Mouse (Mus musculus): Measurements from ENCODE around the gene Slc7a15.
"Not testable (repeated sequence)": the region's sequence is repeated elsewhere in the genome, so short reads cannot be mapped to it uniquely, and the experiment has no call there.

Gene Slc7a15

DNA sequence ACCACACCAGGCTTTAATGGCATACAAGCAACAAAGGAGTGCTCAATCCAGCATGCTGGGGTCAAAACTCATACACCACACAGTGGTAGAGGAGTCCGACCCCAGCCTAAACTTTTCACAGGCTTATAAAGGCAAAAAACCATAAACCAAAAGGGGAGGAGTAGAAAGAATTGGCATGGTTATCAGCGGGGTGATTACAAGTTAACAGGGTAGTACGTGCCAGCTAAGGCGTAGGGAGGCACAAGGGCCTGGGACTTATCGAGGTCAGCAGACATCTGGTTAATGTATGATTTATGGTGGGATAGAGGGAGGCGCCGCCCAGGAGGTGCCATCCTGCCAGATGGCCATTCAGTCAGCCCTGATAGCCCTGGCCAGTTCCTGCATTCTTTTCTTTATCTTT, at the start of gene Slc7a15:
Gene Slc7a15, minus strand, starts transcription at position 101 of the 400 bp plus-strand sequence.
- DNase-seq (ENCODE audit: low spot score), result not testable (repeated sequence)

DNA sequence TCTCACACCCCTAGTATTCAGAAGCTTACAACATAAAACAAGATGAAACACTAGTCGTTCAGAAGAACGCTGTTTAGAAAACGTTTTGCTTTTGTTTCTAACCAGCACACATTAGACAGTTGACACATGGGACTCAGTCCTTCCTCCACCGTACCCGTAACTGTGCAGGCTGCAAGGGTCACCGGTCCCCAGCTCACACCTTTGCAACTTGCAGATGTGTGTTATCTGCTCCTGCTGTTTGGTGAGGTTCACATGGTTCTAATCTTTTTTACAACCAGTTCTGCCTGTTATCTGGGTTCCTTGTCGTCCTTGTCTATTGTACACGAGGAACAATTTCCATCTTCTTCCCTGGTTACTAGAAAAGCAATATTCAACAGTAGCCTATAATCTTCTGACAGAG, 49.3 kb upstream of the Slc7a15 start:
- not testable (repeated sequence) for DNase-seq (ENCODE audit: low spot score)

DNA sequence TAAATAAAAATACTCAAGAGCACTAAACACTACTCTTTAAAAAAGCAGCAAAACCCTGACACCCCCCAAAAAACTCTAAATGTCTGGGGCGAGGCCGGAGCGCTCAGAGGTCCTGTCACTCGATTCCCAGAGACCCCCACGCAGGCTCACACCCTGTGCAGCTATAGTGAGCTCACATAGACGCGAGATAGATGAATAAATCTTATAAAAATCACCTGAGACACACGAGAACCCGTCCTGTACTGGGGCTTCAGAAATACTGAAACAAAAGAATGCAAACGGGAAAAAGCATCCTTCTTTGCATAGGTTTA, 42.5 kb upstream of the Slc7a15 start:
- no peak for DNase-seq (ENCODE audit: low spot score)

DNA sequence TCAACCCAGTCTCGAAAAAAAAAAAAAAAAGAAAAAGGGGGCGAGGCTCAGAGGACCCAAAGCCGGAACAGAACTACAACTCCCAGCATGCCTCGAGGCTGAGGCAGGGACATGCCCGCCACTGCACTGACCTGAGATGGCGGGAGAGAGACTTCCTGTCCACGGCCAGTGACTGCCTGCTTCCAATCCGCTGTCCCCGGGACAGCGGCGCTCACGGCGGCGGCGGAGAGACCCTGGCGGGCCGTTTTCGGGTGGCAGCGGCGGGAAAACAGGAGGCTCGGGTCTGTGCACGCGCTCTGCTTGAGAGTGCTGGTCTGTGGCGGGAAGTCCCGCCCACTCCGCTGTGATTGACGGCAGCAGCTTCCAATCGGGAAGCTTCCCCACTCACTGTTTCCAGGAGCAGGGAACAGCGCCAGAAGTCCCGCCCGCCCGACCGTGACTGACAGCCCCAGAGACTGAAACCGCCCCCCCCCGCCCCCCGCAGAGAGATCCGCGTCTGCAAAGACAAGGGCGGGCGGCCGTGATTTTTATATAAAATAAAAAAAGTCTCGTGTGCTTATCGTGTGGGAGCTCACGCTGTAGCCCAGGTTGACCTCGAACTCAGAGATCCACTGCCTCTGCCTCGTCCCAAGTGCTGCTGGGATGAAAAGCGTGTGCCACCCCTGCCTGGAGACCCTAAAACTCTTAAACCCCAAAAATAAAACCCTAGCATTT, 42.0 kb upstream of the Slc7a15 start:
- DNase-seq (ENCODE audit: low spot score), result peak; percentile 96

DNA sequence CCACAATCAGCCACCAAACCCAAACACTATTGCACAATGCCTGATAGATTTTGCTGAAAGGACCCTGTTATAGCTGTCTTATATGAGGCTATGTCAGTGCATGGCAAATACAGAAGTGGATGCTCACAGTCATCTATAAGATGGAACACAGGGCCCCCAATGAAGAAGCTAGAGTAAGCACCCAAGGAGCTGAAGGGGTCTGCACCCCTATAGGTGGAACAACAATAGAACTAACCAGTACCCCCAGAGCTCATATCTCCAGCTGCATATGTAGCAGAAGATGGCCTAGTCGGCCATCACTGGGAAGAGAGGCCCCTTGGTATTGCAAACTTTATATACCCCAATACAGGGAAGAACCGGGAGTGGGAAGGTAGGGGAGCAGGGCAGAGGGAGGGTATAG, 41.3 kb upstream of the Slc7a15 start:
- not testable (repeated sequence) for DNase-seq (ENCODE audit: low spot score)

DNA sequence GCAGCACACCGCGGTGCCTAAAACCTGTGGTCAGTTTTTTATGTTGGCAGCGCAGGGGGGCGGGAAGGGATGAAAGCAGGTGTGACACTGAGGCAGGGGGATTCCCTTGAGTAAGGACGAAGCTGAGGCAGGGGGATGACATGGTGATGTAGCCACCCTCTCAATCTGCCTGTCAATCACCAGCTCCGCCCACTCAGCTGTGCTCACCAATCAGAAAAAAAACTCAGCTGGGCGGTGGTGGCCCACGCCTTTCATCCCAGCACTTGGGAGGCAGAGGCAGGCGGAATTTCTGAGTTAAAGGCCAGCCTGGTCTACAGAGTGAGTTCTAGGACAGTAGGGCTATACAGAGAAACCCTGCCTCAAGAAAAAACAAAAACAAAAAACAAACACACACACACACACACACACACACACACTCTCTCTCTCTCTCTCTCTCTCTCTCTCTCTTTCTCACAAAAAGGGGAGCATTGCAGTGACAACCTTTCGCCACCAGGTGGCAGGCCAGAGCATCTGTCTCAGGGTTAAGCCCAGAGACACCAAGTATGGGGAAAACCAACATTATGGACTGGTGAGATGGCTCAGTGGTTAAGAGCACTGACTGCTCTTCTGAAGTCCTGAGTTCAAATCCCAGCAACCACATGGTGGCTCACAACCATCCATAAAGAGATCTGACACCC, 39.7 kb upstream of the Slc7a15 start:
- DNase-seq (ENCODE audit: low spot score), result peak; percentile 89

DNA sequence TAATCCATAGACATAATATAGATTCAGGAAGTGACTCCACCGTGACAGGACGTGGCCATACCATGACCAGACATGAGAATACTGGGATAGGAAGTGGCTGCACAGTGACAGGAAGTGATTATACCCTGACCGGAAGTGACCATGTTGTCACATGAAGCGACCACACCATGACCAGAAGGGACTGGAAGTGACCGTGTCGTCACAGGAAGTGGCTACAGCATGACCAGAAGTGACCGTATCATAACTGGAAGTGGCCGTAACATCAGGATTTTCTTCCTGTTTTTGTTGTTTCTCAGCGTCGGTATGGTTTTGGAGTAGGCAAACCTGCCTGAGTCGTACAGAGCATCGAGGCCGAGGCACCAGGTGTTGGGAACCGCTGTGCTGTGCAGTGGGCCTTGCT, 38.1 kb upstream of the Slc7a15 start:
- no peak for DNase-seq (ENCODE audit: low spot score)

DNA sequence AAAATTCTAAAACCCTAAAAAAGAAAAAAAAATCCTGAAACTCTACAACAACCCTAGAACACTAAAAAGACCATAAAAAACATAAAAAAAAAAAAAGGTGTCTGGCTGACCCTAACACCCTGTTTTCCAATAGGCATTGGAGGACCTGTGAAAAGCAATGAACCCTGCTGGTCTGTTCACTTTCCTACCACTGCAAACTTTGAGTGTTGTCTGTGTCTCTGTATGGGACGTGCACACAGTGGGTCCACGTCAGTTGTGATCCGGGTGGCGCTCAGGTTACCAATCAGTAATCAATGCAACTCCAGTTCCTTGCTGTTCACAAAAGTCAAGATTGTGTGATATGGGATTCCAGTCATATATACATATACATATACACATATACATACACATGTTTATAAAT, 36.7 kb upstream of the Slc7a15 start:
- no peak for DNase-seq (ENCODE audit: low spot score)

DNA sequence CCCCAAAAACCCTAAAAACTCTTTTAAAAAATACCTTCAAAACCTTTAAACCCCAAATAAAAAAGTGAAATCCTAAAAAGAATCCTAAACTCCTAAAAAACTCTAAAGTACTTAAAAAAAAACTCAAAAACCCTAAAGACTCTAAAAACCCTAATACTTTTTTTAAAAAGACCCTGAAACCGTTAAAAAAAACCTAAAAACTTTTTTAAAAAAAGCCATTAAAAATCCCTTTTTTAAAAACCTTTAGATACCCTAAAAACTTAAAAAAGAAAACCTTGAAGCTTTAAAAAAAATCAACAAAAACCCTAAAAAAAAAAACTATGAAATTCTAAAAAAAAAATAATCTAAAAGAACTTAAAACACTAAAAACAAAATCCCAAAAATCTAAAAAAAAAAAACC, 35.4 kb upstream of the Slc7a15 start:
- no peak for DNase-seq (ENCODE audit: low spot score)

DNA sequence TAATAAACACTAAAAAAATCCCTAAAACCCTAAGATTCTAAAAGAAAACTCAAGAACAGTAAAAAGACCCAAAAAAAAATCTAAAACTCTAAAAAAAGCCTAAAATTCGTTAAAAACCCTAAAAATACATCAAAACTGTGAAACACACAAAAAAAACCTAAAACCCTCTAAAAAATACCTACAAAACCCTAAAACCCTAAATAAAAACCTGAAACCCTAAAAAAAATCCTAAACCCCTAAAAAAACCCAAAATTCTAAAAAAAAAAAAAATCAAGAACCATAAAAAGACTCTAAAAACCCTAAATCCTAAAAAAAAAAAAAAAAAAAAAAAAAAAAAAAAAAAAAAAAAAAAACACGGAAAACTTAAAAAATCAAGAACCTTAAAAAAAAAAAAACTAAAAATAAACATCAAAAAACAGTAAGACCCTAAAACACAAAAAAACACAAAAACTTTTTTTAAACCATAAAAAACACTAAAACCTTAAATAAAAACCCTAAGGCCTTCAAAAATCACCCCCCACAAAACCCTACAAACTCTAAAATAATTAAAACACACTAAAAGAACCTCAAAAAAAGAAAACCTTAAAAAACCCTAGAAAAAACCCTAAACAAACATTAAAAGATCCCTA, 34.0 kb upstream of the Slc7a15 start:
- no peak for DNase-seq (ENCODE audit: low spot score)

DNA sequence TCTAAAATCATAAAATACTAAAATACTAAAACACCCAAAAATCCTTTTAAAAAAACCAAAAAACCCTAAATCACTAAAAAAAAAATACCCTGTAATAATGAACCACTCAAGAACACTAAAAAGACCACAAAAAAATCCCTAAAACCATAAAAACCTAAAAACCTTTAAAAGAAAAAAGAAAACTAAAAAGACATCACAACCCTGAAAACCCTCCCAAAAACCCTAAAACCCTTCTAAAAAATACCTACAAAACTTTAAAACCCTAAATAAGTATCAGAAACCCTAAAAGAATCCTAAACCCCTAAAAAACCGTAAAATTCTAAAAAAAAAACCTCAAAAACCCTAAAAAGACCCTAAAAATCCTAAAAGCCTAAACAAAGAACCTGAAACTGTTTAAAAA, 32.8 kb upstream of the Slc7a15 start:
- no peak for DNase-seq (ENCODE audit: low spot score)

DNA sequence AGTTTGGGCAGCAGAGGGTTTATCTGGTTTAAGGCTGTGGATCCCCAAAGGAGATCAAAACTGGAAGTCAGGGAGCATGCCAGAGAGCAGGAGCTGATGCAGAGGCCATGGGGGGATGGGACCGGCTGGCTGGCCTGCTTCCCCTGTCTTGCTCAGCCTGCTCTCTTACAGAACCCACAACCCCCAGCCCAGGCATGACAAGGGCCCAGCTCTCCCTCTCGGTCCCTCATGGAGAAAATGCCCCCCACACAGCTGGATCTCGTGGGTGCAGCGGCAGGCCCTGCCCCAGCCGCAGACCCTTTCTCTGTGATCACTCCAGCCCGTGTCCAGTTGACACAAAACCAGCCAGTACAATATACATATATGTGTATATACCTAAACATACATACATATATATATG, 30.7 kb upstream of the Slc7a15 start:
- no peak for DNase-seq (ENCODE audit: low spot score)

DNA sequence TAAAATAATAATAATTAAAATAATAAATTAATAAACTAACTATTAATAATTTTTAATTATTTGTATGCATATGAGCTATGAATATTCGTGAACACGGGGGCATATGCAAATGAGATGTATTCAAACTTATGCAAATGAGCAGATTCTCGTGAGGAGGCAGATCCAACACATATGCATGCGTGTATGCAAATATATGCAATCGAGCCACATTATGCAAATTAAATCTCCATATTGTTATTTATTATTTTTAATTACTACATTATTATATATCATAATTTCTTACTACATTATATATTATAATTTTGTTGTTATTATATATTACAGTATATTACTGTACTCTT, 21.8 kb upstream of the Slc7a15 start:
- no peak for DNase-seq (ENCODE audit: low spot score)

DNA sequence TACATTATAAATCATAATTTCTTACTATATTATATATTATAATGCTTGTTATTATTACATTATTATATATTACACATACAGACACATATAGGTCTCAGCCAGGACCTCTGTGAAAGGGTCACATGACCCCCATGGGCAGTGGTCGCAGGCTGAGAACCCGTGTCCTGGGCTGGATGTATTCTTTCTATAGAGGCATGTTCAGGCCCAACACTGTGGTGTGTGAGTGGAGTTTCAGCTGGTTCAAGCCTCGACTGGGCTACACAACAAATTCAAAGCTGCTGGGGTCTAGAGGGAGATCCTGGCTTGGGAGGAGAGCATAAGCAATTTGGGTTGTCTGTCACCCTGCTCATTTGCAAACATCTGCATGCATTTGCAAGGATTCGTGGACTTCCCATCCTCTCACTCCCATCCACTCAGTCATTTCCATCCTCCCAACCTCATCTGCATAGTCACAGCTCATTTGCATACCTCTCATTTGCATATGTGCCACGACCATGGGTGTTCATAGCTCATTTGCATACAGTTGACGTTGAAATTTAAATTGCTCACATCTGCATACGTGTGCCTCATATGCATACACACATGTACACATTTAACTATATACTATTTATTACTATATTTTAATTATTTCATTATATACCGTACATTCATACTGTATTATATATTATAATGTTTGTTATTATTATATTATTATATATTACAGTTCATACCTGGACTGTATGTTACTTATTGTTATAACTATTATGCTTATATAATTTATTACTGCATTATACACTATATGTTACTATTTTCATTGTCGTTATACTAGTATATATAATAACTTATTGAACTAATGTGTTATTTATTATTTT, 21.2 kb upstream of the Slc7a15 start:
- no peak for DNase-seq (ENCODE audit: low spot score)

DNA sequence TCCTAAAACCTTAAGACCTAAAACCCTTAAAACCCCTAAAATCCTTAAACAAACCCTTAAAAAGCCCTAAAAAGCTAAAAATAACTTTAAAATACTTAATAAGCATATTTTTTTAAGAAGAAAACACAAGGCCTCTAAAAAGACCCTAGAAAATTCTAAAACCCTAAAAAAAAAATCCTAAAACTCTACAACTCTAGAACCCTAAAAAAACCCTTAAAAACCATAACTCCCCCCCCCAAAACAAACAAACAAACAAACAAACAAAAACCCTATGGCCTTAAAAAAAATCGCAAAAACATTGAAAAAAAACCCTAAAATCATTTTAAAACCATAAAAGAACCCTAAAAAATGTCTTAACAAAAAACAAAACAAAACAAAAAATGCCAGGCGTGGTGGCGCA, 19.4 kb upstream of the Slc7a15 start:
- no peak for DNase-seq (ENCODE audit: low spot score)

DNA sequence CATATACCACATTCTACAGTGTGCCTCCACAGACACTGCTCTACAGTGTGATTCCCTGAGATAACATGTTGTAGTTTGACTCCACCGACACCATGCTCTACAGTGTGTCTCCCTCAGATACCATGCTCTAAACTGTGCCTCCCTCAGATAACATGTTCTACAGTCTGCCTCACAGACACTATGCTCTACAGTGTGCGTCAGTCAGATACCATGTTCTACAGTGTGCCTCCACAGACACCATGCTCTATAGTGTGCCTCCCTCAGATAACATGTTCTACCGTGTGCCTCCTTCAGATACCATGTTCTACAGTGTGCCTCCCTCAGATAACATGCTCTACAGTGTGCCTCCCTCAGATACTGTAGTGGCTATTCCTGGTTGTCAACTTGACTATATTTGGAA, 10.2 kb upstream of the Slc7a15 start:
- no peak for DNase-seq (ENCODE audit: low spot score)

DNA sequence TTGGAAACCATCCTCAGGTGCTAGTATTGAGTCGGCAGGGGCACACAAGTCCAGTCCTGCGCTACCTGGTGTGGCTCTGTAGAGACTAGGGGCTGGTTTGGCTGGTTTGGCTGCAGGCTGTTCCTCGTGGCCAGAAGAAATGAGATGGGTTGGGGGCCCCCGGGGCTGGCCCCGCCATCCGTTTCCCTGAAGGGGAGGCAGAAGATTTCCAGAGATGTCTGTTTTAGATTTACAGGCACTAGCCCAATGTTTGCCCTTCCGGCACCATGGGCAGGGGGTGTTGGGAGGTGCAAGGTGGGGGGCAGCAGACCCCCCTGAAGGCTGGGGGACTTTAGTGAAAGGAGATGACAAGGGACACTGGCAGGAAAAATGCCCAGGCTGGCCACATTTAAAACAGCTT, 3.3 kb downstream of the Slc7a15 start:
- no peak for DNase-seq (ENCODE audit: low spot score)

DNA sequence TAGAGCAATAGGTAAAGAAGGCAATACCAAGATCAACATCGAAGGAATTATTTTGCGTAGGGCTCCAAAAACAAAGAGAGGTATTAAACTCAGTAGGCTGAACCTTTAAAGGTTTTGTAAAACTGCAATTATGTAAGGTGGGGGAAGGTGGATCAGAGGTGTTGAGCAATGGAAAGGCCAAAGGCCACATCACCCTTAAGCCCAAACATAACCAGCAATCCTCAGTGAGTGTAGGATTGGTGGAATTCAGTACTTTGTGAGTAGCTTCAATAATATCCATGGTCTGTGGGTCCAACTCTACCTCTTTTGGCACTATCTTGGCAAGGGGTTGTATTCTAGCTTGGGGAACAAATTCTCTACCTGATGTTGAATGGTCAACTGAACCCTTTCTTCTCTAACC, 7.5 kb downstream of the Slc7a15 start:
- not testable (repeated sequence) for DNase-seq (ENCODE audit: low spot score)

DNA sequence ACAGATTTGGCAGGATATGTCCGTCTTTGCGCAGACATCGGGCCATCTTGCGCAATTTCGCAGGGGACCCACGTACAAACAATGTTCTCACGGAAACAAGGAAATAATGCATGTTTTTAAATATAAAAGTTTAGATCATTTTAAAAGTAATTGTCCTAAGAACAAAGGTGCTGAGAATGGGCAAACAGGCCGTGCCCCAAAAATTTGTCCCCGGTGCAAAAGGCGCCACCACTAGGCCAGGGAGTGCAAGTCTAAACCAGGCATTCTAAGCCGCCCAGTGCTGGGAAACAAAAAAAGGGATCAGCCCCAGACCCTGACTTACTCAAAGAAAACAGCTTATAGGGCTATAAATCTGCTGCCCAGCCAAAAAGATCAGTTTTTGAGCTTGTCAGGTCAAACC, 25.5 kb downstream of the Slc7a15 start:
- no peak for DNase-seq (ENCODE audit: low spot score)

DNA sequence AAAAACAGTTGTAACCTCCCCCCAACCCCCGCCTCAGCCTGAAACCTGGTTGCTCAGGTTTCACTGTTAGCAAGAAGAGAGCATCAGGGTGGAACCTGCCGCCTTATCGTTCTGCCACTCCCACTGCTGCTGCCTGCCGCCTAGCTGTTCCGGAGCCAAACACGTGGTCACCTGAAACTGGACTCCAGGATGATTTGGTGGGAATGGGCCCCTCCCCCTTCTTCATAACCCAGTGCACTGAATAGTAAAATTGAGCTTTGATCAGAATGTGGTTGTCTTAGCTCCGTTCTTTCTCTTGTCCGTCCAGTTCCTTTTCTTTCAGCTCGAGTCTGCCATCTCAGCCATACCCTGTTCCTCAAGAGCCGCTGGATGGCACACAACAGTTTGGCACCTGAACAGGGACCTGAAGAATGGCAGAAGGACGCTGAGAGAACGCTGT, 26.9 kb downstream of the Slc7a15 start:
- not testable (repeated sequence) for DNase-seq (ENCODE audit: low spot score)

DNA sequence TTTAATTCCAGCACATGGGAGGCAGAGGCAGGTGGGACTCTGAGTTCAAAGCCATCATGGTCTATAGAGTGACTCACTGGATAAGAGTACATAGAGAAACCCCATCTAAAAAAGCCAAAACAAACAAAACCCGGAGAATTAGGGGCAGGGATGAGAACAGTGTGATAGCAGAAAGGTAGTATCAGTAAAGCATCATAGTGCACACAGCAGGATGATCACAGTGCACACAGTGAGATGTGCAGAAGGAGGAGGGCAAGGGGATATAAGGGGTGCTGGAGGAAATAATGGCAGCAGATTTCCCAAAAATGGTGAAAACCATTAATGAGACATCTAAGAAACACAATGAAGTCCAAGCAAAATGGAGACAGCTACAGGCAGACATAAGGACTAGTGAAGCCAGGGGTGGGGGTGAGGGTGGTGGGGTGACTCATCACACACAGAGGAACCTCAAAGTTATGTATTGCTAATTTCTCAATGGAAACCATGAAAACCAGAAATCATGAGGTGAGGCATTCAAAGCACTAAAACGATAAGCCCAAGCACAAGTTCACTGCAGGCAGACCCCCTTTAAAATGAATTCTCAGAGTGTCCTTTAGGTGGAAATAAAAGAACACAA, 27.5 kb downstream of the Slc7a15 start:
- DNase-seq (ENCODE audit: low spot score), result not testable (repeated sequence)

DNA sequence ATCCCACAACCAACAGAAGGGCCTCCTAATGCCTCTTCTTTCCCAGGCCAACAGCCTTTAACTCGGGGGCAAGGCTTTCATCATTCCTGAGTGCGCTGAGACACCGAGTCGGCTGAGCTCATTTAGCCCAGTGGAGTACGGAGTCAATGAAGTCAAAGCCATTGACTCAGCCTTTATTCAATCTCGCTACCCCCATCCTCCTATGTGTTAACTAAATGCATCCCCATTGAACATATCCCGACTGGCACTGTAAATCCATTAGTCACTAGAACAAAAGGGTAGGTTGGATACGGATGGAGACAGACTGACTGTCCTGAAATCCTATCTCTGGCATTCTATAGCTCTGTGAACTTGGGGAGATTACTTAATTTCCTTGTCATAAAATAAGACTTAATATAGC, 36.7 kb downstream of the Slc7a15 start:
- DNase-seq (ENCODE audit: low spot score), result not testable (repeated sequence)
